Mouse (Mus musculus) ES-E14 (cell line): ENCODE results near the gene Dusp1. TPM values are rescaled to one million over a fixed set of nuclear protein-coding genes. Genes with fewer than 3 reads are reported as not detected.

Source experiments
- DNase-seq: peaks from one replicate; pipeline ENCODE4 v3.0.0-alpha.2; 2013; ENCODE audit warnings: low read depth, low spot score
- H3K27ac ChIP-seq: 2 replicates; pipeline ENCODE4 v1.5.1; 2012; ENCODE audit warnings: low read depth, mild to moderate bottlenecking, low read length, moderate library complexity, mixed read lengths; ENCODE audit not compliant: poor library complexity, insufficient read depth, severe bottlenecking
- H3K36me3 ChIP-seq: 2 replicates; pipeline ENCODE4 v1.6.1; 2012; ENCODE audit warnings: mild to moderate bottlenecking, low read length, moderate library complexity, mixed read lengths; ENCODE audit not compliant: control insufficient read depth, poor library complexity, insufficient read depth, severe bottlenecking
- H3K4me1 ChIP-seq, 2 experiments: fragments of 150-350 bp in 1 of 2; sonication (generic) in 1 of 2; 2 replicates each; pipeline ENCODE4 v1.6.1; 2012; ENCODE audit warnings: low read length in 2 of 2, mild to moderate bottlenecking in 1 of 2, mixed read lengths in 1 of 2; ENCODE audit not compliant: control insufficient read depth in 2 of 2, insufficient read depth in 2 of 2, poor library complexity in 1 of 2
- H3K4me3 ChIP-seq, 2 experiments: fragments of 150-350 bp in 1 of 2; sonication (generic) in 1 of 2; 2 replicates each; pipeline ENCODE4 v1.5.1; 2012; ENCODE audit warnings: low read length in 2 of 2, low read depth in 1 of 2, mild to moderate bottlenecking in 1 of 2, mixed read lengths in 1 of 2; ENCODE audit not compliant: insufficient read depth in 1 of 2, poor library complexity in 1 of 2, severe bottlenecking in 1 of 2
- H3K9ac ChIP-seq: 2 replicates; pipeline ENCODE4 v1.6.1; 2012; ENCODE audit warnings: low read depth, mild to moderate bottlenecking, low read length, mixed read lengths; ENCODE audit not compliant: poor library complexity, insufficient read depth, severe bottlenecking
- H3K9me3 ChIP-seq: fragments of 150-350 bp; sonication (generic); 2 replicates; pipeline ENCODE4 v1.6.1; 2012; ENCODE audit warnings: low read depth, mild to moderate bottlenecking, low read length; ENCODE audit not compliant: control insufficient read depth, insufficient read depth
- CHD2 ChIP-seq: IDR thresholded peaks from 2 replicates; pipeline ENCODE4 v1.6.1; 2014; ENCODE audit warnings: mild to moderate bottlenecking, low read depth, low read length, inconsistent platforms
- HCFC1 ChIP-seq: IDR thresholded peaks from 2 replicates; pipeline ENCODE4 v1.6.1; 2012; ENCODE audit warnings: low read length, inconsistent platforms, borderline replicate concordance; ENCODE audit not compliant: insufficient read depth
- MAFK ChIP-seq: IDR thresholded peaks from 2 replicates; pipeline ENCODE4 v1.6.1; 2014; ENCODE audit warnings: mild to moderate bottlenecking, low read depth, low read length, inconsistent platforms; ENCODE audit not compliant: insufficient read depth
- ZC3H11A ChIP-seq: IDR thresholded peaks from 2 replicates; pipeline ENCODE4 v1.6.1; 2012; ENCODE audit warnings: low read depth, mild to moderate bottlenecking, inconsistent platforms, low read length, borderline replicate concordance
- ZNF384 ChIP-seq: IDR thresholded peaks from 2 replicates; pipeline ENCODE4 v1.6.1; 2012; ENCODE audit warnings: low read depth, low read length, inconsistent platforms
- in situ Hi-C, 2 experiments: fragments of 600-800 bp; cut with MboI; formaldehyde crosslinking; loops; one replicate each; pipeline ENCODE4 v1.15.1; 2025; ENCODE audit warnings: low sequenced_read_pairs in 2 of 2, inconsistent platforms in 1 of 2; ENCODE audit not compliant: unreplicated experiment in 2 of 2
- total RNA-seq: library from RNA; depleted of rRNA; stranded (reverse); fragments of 300-350 nt; gene quantifications from 2 replicates; pipeline ENCODE4 v1.2.3, GENCODE M21; 2012

Dusp1 gene
- total RNA-seq, 1 experiment: 21.2 TPM

DNA sequence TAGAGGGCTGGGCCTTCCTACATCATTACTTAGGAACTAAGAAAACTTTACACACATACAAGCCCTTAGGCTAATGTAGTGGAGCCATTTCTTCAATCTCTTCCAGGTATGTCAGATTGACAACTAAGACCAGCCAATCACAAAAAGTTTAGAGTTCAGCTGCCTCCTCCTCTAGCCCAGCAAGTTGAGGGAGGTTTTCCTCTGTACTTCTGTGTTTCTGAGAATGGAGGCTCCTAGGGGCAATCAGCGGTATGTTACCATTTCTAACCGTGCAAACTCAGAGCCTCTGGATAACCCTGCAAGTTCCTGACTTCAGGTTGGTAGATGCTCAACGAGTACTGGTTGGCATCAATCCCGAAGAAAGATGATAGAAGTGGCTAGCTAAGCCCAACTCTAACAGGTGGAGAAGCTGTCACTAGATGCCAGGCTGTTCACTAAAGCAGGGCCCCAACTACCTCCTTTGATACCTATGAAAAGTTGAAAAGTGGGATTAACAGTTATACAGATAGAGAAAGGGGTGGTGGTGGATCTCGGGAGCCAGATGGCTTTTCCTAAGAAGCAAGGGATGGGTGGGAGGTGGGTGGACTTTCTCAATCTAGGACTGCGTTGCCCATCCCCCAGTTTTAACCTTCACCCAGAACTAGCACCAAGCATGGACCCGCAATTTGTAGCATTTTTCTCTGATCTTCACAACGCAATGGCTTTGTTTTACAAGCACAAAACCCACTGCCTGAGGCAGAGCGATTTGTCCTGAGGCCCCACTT lies 1.2 kb downstream of the Dusp1 start:
- DNase-seq: no peak
- in situ Hi-C loops: no loop called here
- Histone ChIP-seq H3K4me3 (peak overlapping the region; percentile 64 to 88), H3K9me3 (no peaks in the 10 kb centered on the region), H3K36me3 (peaks cover 10% of the 10 kb centered on the region; the same call in 1 of the 2 replicates), H3K9ac (peak overlapping the region; percentile 82), H3K4me1 (peaks cover 4 to 18% of the 10 kb centered on the region in 2 experiments; a peak in 1 of 4 replicates), H3K27ac (no peak overlapping the region)
- no peak for TF ChIP-seq ZNF384
- no peak for TF ChIP-seq MAFK
- TF ChIP-seq CHD2: no peak
- TF ChIP-seq ZC3H11A: no peak
- TF ChIP-seq HCFC1: no peak

DNA sequence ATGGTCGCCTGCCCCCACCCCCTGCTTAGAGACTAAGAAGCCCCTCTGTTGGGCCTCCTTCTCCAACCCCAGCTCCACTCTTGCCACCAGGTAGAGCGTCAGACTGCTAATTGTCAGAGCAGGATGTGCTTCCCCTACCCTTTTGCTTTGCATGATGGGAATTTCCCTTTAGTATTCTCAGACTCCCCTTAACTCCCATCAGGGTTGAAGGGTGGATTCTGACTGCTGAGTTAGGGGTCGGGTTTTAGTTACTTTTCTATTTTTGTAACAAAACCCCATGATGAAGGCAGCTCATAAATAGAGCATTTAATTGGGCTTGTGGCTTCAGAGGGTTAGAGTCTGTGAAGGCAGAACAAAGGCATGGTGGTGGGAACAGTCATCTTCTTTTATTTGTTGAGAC lies 8.9 kb downstream of the Dusp1 start:
- Histone ChIP-seq H3K36me3 (no peaks in the 10 kb centered on the region), H3K4me1 (peaks cover 6 to 29% of the 10 kb centered on the region in 2 experiments; a peak in 3 of 4 replicates), H3K27ac (no peak overlapping the region), H3K9me3 (no peaks in the 10 kb centered on the region), H3K4me3 (no peak overlapping the region), H3K9ac (no peak overlapping the region)
- in situ Hi-C loops: no loop called here
- DNase-seq: no peak
- TF ChIP-seq ZNF384 (no peak), ZC3H11A (no peak), MAFK (no peak), HCFC1 (no peak), CHD2 (no peak)

DNA sequence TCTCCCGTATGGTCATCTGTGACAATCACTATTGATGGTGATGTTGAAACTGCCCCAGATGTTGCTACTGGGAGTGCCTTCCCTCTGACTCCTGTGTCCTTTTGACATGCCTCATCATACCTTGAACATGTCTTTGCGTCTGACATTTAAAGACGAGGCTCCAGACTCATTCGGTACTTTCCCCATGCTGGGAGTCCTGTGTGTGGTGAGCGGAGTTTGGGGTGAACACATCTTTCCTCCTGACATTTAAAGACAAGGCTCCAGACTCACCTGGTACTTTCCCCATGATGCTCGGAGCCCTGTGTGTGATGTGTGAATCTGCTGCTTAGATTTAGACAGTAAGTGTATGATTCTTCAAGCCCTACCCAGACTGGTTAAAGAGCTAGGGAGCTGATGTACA lies 10.8 kb downstream of the Dusp1 start:
- Histone ChIP-seq H3K4me1 (peaks cover 8 to 32% of the 10 kb centered on the region in 2 experiments; a peak in 3 of 4 replicates), H3K4me3 (no peak overlapping the region), H3K9ac (no peak overlapping the region), H3K9me3 (no peaks in the 10 kb centered on the region), H3K36me3 (no peaks in the 10 kb centered on the region), H3K27ac (no peak overlapping the region)
- DNase-seq: no peak
- TF ChIP-seq MAFK: no peak
- no peak for TF ChIP-seq ZNF384
- no peak for TF ChIP-seq CHD2
- no peak for TF ChIP-seq ZC3H11A
- no peak for TF ChIP-seq HCFC1
- in situ Hi-C loops: no loop called here

DNA sequence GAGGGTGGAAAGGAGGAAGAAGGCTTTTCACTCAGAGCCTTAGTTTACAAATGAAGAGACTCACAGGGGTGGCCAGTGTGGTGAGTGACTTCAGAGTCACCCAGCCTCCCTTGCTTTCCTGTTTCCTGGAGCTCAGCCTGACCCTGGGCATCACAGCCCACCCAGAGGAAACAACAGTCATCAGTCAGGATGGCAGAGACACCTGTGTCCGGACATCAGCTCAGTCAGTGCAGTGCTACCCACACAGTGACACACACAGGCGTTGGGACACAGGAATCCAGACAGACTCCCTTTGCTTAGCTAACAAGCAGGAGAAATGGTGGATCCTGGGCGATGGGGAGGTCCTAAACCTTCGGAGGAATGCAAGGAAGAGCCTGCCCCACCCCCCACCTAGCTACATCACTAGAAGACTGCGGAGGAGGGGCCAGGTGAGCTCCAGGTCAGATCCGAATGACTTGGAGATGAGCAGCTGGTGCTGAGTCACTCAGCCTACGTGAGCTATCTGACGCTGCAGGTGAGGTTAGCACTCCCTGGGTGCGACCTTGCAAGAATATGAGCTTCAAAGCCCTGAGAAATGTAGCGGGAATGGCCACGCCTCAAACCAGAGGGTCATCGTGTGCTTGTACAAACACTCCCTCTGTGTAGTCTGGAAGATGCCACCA lies 12.6 kb downstream of the Dusp1 start:
- no peaks in the 10 kb centered on the region for H3K36me3 ChIP-seq
- TF ChIP-seq ZC3H11A (no peak), HCFC1 (no peak), CHD2 (peak; percentile 15; the same call in 1 of the 2 replicates), MAFK (peak; percentile 97), ZNF384 (no peak)
- H3K9ac ChIP-seq: peak overlapping the region; percentile 75
- in situ Hi-C loops: no loop called here
- peak overlapping the region; percentile 6 to 43; a peak in 3 of 4 replicates for H3K4me3 ChIP-seq
- H3K27ac ChIP-seq: peak overlapping the region; percentile 99
- peak; percentile 75 for DNase-seq
- H3K9me3 ChIP-seq: no peaks in the 10 kb centered on the region
- peaks cover 8 to 31% of the 10 kb centered on the region in 2 experiments; a peak in 3 of 4 replicates for H3K4me1 ChIP-seq
